Mouse (Mus musculus): Measurements from ENCODE around the gene Olfr1307. TPM values are rescaled to one million over a fixed set of nuclear protein-coding genes. Genes with fewer than 3 reads are reported as not detected.

Gene Olfr1307
- not detected in 2 replicates for total RNA-seq (2017)

- no peak for ATAC-seq (replicated peaks in 1 of 2; ENCODE audit: insufficient read depth in 1 of 2, low FRiP score in 2 of 2, low TSS enrichment in 1 of 2, low read depth in 1 of 2, poor library complexity in 2 of 2, severe bottlenecking in 2 of 2)
Measured at GRCm38 (mm10) chr2:111949340-111949739, at the start of gene Olfr1307. TSS of gene Olfr1307 (minus strand) at chr2:111949440.

GRCm38 (mm10) chr2:111990181-111990580 is 40.9 kb upstream of the Olfr1307 start, which contains the start of gene Olfr1309:
TSS of gene Olfr1309 (minus strand) at chr2:111990281.
- ATAC-seq (replicated peaks in 1 of 2; ENCODE audit: insufficient read depth in 1 of 2, low FRiP score in 2 of 2, low TSS enrichment in 1 of 2, low read depth in 1 of 2, poor library complexity in 2 of 2, severe bottlenecking in 2 of 2), result no peak

GRCm38 (mm10) chr2:111964844-111965243 is 15.6 kb upstream of the Olfr1307 start, which contains the start of gene Olfr1308:
TSS of gene Olfr1308 (minus strand) at chr2:111964944.
- ATAC-seq (replicated peaks in 1 of 2; ENCODE audit: insufficient read depth in 1 of 2, low FRiP score in 2 of 2, low TSS enrichment in 1 of 2, low read depth in 1 of 2, poor library complexity in 2 of 2, severe bottlenecking in 2 of 2), result no peak

- ATAC-seq (replicated peaks in 1 of 2; ENCODE audit: insufficient read depth in 1 of 2, low FRiP score in 2 of 2, low TSS enrichment in 1 of 2, low read depth in 1 of 2, poor library complexity in 2 of 2, severe bottlenecking in 2 of 2), result no peak
Measured at GRCm38 (mm10) chr2:111916171-111916570, 33.1 kb downstream of the Olfr1307 start, which contains the start of gene Olfr1306. TSS of gene Olfr1306 (minus strand) at chr2:111916271.

Other genes starting within 250 kb of the Olfr1307 start
- not detected in 2 replicates for gene Olfr1301, start 198.4 kb downstream of the Olfr1307 start, total RNA-seq (2017)
- gene Olfr1302, start 172.0 kb downstream of the Olfr1307 start, total RNA-seq (2017), result not detected in 2 replicates
- gene Olfr1303, start 129.1 kb downstream of the Olfr1307 start, total RNA-seq (2017), result not detected in 2 replicates
- gene Olfr1305, start 72.3 kb downstream of the Olfr1307 start, total RNA-seq (2017), result not detected in 2 replicates
- gene Olfr1306, start 33.2 kb downstream of the Olfr1307 start, total RNA-seq (2017), result not detected in 2 replicates
- gene Olfr1308, start 15.5 kb upstream of the Olfr1307 start, total RNA-seq (2017), result not detected in 2 replicates
- not detected in 2 replicates for gene Olfr1309, start 40.8 kb upstream of the Olfr1307 start, total RNA-seq (2017)
- gene Olfr1310, start 63.3 kb upstream of the Olfr1307 start, total RNA-seq (2017), result not detected in 2 replicates
- gene Olfr1311, start 75.0 kb upstream of the Olfr1307 start, total RNA-seq (2017), result not detected in 2 replicates
- not detected in 2 replicates for gene Olfr1312, start 100.8 kb upstream of the Olfr1307 start, total RNA-seq (2017)
- gene Olfr1313, start 128.4 kb upstream of the Olfr1307 start, total RNA-seq (2017), result not detected in 2 replicates
- gene Olfr1314, start 147.3 kb upstream of the Olfr1307 start, total RNA-seq (2017), result not detected in 2 replicates
- not detected in 2 replicates for gene Olfr1315-ps1, start 166.0 kb upstream of the Olfr1307 start, total RNA-seq (2017)
- not detected in 2 replicates for gene Olfr1316, start 185.5 kb upstream of the Olfr1307 start, total RNA-seq (2017)
- gene Olfr1317, start 190.9 kb upstream of the Olfr1307 start, total RNA-seq (2017), result not detected in 2 replicates
- not detected in 2 replicates for gene Olfr1318, start 204.8 kb upstream of the Olfr1307 start, total RNA-seq (2017)